In the genomic region with DNA sequence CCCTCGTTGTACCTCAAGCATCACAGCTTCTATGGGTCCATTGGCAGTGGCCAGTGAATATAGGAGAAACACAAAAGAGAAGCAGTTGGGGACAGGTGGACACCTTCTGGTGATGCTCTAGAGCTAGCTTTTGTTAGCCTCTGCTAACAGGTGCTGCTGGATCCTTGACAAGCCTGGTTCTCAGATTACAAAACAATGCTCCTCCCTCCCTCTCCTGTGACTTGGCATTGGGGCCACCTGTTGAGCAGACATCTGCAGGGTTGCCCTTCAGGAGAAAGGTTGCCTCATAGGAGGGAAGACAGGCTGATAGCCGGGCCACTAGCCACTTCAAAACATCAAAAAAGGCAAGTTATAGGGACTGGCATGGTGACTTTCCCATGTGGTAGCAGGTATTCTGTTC, we compare ENCODE assay signal across 8 mouse cellular contexts. TPM values are rescaled to one million over a fixed set of nuclear protein-coding genes. Genes with fewer than 3 reads are reported as not detected.
DNase-seq lines count a peak whose midpoint lies in the region; ATAC-seq and TF ChIP-seq lines count a peak whose summit lies in the region.

A gene (plus strand): TSS at position 287 of the 400 bp plus-strand sequence.

- no peaks in the 10 kb centered on the region for H3K9me3 ChIP-seq in liver, embryonic 16.5 days (replicated peaks; ENCODE audit: control insufficient read depth, low read length)
- H3K9me3 ChIP-seq in liver, postnatal 0 days (ENCODE audit: low read length), result no peaks in the 10 kb centered on the region
- H3K9me3 ChIP-seq in midbrain, embryonic 14.5 days (ENCODE audit: control insufficient read depth, low read length), result no peaks in the 10 kb centered on the region

- H3K27me3 ChIP-seq in liver, embryonic 16.5 days (ENCODE audit: control insufficient read depth, insufficient read depth, low read depth, low read length), result no peaks in the 10 kb centered on the region
- H3K27me3 ChIP-seq in liver, postnatal 0 days (ENCODE audit: insufficient read depth, low read length), result no peaks in the 10 kb centered on the region
- no peaks in the 10 kb centered on the region for H3K27me3 ChIP-seq in midbrain, embryonic 14.5 days (ENCODE audit: control insufficient read depth, insufficient read depth, low read length)

- no peak for TF ChIP-seq EP300 in liver, postnatal 0 days (IDR thresholded peaks at IDR 0.05; ENCODE audit: low read depth)

- no peak within 1 kb of the TSS for H3K9ac ChIP-seq in liver, embryonic 16.5 days (ENCODE audit: low read depth, low read length)
- no peak within 1 kb of the TSS for H3K9ac ChIP-seq in liver, postnatal 0 days (replicated peaks)
- no peak within 1 kb of the TSS for H3K9ac ChIP-seq in midbrain, embryonic 14.5 days (replicated peaks; ENCODE audit: low read length)

- DNase-seq in liver, postnatal 0 days, result no peak
- no peak for DNase-seq in heart, postnatal 10 days
- no peak for DNase-seq in midbrain, embryonic 14.5 days
- DNase-seq in left cerebral cortex, adult 11 months (ENCODE audit: low spot score), result no peak
- no peak for DNase-seq in cerebellum, adult 11-12 months
- no peak for DNase-seq in B cell, adult 2 months

- 38% methylated on average over 2 of the region's 2 CpGs for WGBS in liver, embryonic 16.5 days (ENCODE audit: insufficient replicate concordance)
- 38% methylated on average over 2 of the region's 2 CpGs for WGBS in liver, postnatal 0 days (ENCODE audit: insufficient replicate concordance)
- 41% methylated on average over 2 of the region's 2 CpGs for WGBS in bone marrow, adult 2 months
- WGBS in midbrain, embryonic 14.5 days, result 58% methylated on average over 2 of the region's 2 CpGs

- no peak for ATAC-seq in liver, embryonic 16.5 days (ENCODE audit: low read depth)
- no peak for ATAC-seq in liver, postnatal 0 days
- no peak for ATAC-seq in midbrain, embryonic 14.5 days (ENCODE audit: low FRiP score, low TSS enrichment)

- no peak within 1 kb of the TSS for H3K27ac ChIP-seq in liver, embryonic 16.5 days (ENCODE audit: low read length)
- no peak within 1 kb of the TSS for H3K27ac ChIP-seq in liver, postnatal 0 days (ENCODE audit: low read depth)
- no peak within 1 kb of the TSS; the same call in 1 of the 2 replicates for H3K27ac ChIP-seq in bone marrow, adult 2 months (ENCODE audit: control insufficient read depth, insufficient read depth, low read depth, low read length, poor library complexity)
- no peak within 1 kb of the TSS for H3K27ac ChIP-seq in midbrain, embryonic 14.5 days (replicated peaks; ENCODE audit: low read depth, low read length)

- no peaks in the 10 kb centered on the region for H3K4me1 ChIP-seq in liver, embryonic 16.5 days (ENCODE audit: control insufficient read depth, low read depth, low read length)
- H3K4me1 ChIP-seq in liver, postnatal 0 days (ENCODE audit: insufficient read depth), result peaks cover 3% of the 10 kb centered on the region; the same call in 1 of the 2 replicates
- H3K4me1 ChIP-seq in bone marrow, adult 2 months (ENCODE audit: control insufficient read depth, insufficient read depth, low read length), result no peaks in the 10 kb centered on the region; the same call in none of the 2 replicates
- H3K4me1 ChIP-seq in midbrain, embryonic 14.5 days (ENCODE audit: control insufficient read depth, insufficient read depth, low read length), result no peaks in the 10 kb centered on the region

- no peaks in the 10 kb centered on the region for H3K36me3 ChIP-seq in liver, embryonic 16.5 days (ENCODE audit: control insufficient read depth, insufficient read depth)
- no peaks in the 10 kb centered on the region for H3K36me3 ChIP-seq in liver, postnatal 0 days (replicated peaks; ENCODE audit: insufficient read depth, low read length)
- no peaks in the 10 kb centered on the region for H3K36me3 ChIP-seq in midbrain, embryonic 14.5 days (ENCODE audit: control insufficient read depth, insufficient read depth, low read length)

- H3K4me2 ChIP-seq in liver, embryonic 16.5 days (ENCODE audit: low read depth, low read length), result no peak within 1 kb of the TSS
- no peak within 1 kb of the TSS for H3K4me2 ChIP-seq in liver, postnatal 0 days (ENCODE audit: low read depth, low read length)
- no peak within 1 kb of the TSS for H3K4me2 ChIP-seq in midbrain, embryonic 14.5 days (ENCODE audit: low read length)

- no peak for TF ChIP-seq POLR2A in bone marrow, adult 2 months (IDR thresholded peaks at IDR 0.05; ENCODE audit: borderline replicate concordance, control insufficient read depth, low read depth, low read length)

- no peak within 1 kb of the TSS for H3K4me3 ChIP-seq in liver, embryonic 16.5 days (ENCODE audit: low read depth, low read length)
- H3K4me3 ChIP-seq in liver, postnatal 0 days (ENCODE audit: low read depth, low read length), result no peak within 1 kb of the TSS
- no peak within 1 kb of the TSS for H3K4me3 ChIP-seq in bone marrow, adult 2 months (replicated peaks; ENCODE audit: control insufficient read depth, low read depth, low read length)
- H3K4me3 ChIP-seq in midbrain, embryonic 14.5 days (replicated peaks; ENCODE audit: low read depth, low read length), result no peak within 1 kb of the TSS

- intact Hi-C loops in heart, postnatal 10 days (cut with DNase I), result no loop called here

- TF ChIP-seq CTCF in liver, postnatal 0 days (IDR thresholded peaks at IDR 0.05; ENCODE audit: low read depth), result no peak
- no peak for TF ChIP-seq CTCF in bone marrow, adult 2 months (IDR thresholded peaks at IDR 0.05; ENCODE audit: control insufficient read depth, insufficient read depth, low read length)

RNA-seq across cellular contexts. Expression of the gene that starts here (rescaled TPM):
- polyA plus RNA-seq in liver, embryonic 16.5 days (2015; fragmentation: Nextera tagmentation; extraction: Ambion mirVana), result 9.7 and 10.7 TPM in 2 replicates
- 8.9 and 9.2 TPM in 2 replicates for polyA plus RNA-seq in liver, postnatal 0 days (2015; fragmentation: Nextera tagmentation; extraction: Ambion mirVana)
- polyA plus RNA-seq in bone marrow, adult 2 months (2011; ENCODE audit: insufficient read depth, insufficient read length, low replicate concordance, missing spikeins), result 7.8 and 13.3 TPM in 2 replicates
- 10 to 100 TPM; 12.5 to 13.4 TPM for total RNA-seq in heart, postnatal 10 days (2021)
- 9.2 and 10.2 TPM in 2 replicates for polyA plus RNA-seq in midbrain, embryonic 14.5 days (2014; fragmentation: Nextera tagmentation; extraction: Ambion mirVana)
